Mouse (Mus musculus): ENCODE data around the gene Dlgap1.
A peak's percentile ranks its signal among the peaks of the same experiment; 100 is the strongest.

Dlgap1 gene

DNA sequence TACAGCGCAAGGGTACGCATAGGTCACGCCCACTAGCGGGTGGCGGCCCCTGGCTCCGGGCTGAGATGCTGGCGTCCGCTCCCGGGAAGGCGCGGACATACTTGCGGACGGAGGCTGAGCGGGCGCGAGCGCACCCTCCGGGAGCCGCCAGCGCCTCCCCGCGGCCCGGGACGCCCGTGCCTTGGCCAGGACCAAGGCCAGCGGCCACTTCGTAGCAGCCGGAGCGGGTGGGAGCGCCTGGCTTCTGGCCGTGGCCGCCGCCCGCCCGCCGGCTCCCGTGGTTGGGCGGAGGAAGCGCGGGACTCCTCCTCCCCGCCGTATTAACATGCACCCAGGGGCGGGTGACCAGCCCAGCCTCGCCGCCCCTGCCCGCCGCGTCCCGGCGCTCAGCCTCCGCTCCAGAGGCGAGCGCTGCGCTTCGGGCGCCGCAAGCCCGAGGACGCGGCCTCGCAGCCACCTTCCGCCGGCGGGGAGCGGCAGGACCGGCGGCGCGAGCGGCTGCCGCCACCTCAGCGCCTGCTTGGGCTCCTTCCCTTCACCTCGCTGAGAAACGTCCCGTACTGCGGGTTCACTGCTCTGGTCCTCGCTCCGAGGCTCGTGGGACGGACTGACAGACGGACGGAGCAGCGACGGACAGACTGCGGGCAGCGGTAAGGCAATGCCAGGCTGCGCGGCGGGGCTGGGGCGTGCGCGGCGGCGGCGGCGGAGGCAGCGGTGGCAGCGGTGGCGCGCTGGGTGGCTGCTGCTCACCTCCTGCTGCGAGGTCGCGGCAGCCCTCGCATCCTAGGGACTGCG is at the start of gene Dlgap1:
TSS of gene Dlgap1 (plus strand) at position 53 of the 795 bp plus-strand sequence.
- DNase-seq: peak; percentile 83 to 89

DNA sequence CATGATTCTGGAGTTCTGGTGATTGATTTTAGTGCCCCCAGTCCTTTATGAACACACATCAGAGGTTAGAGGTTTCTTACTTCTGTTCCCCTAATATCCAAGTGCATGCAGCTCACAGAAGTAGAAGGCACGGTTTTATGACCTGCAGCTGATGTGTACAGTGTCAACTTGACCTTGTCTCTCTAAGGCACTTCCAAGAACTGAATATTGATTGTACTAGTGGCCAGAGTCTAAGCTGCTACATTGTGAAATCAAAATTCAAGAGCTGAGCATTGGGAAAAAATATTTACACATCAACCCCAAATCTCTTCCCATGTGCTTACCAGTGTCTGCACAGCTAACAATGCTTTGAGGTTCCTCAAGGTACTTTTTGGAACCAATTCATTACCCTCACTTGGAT is 13.9 kb upstream of the Dlgap1 start:
- DNase-seq: no peak

DNA sequence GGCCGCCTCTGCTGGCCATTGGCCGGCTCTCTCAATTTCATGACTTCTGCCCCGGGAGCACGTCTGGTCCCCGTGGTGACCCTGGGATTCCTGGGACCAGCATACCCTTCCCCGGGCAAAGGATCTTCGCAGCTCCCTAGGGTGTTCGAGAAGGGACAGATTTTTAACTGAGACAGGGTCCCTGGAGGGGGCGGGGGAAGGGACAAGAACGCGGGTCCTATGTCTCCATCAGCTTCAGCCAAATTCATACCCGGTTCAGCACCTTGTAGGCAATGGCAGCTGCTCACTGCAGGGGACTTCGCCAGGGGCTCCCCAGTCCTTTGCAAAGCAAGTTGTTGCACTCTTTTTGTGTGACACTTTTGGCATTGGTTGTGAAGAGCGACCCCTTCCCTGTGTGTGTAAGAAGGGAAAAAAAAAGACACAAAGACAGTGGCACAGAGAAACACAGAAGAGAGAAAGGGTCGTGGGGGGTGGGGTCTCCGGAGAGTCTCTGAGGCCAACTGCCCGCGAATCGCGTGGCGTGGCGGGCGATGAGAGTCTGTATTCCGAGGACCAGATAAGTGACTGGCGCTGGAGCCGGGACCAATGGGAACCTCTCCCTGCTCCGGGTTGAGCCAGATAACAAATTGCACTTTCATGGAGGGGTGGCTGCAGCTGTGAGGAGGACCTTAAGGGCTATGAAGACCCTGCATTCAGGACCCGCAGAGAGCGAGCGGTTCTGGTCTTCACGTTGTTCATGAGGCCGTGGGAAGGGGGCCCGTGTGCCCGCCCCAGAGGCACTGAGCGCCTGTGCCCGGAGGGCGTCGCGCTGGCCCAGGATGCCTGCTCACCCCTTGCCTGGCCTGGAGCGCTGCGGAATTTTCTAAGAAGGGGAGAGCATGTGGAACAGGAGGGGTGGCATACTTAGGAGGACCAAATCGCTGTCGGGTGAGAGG is 1.2 kb downstream of the Dlgap1 start:
- peak in 1 of 2 experiments; percentile 5 for DNase-seq

DNA sequence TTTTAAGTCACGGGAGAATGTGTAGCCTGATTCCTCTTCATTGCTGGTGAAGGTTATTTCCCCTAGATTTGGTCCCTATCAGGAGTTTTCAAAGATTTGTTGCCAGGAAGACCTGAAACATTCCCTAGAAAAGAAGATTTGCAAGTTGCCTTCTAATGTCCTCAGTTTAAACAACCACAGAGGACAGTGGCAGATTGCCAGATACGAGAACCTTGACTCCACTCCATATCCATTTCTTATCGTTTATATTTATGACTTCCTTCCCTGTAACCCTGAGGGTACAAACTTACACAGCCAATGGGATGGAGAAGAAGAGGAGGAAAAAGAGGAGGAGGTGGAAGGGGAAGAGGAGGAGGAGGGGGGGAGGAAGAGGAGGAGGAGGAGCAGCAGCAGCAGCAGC is 4.2 kb downstream of the Dlgap1 start:
- no peak for DNase-seq

DNA sequence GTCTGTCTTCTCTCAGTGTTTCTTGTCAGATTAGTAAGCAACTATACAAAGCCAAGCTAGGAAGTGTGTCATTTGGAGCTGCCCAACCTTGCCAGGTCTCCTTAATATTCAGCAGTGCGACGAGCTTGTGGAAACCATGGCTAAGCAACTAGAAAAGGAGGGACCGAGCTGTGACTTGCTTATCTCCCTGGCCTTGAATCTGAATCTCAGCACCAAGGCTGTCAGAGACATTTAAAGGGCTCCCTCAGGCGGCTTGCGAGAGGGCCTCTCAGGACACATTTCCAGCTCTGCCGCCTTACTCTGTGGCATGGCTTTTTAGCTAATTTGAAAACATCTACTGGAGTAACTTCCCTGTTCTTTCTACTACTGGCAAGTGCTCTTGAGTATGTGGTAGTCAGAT is 5.1 kb downstream of the Dlgap1 start:
- no peak for DNase-seq

DNA sequence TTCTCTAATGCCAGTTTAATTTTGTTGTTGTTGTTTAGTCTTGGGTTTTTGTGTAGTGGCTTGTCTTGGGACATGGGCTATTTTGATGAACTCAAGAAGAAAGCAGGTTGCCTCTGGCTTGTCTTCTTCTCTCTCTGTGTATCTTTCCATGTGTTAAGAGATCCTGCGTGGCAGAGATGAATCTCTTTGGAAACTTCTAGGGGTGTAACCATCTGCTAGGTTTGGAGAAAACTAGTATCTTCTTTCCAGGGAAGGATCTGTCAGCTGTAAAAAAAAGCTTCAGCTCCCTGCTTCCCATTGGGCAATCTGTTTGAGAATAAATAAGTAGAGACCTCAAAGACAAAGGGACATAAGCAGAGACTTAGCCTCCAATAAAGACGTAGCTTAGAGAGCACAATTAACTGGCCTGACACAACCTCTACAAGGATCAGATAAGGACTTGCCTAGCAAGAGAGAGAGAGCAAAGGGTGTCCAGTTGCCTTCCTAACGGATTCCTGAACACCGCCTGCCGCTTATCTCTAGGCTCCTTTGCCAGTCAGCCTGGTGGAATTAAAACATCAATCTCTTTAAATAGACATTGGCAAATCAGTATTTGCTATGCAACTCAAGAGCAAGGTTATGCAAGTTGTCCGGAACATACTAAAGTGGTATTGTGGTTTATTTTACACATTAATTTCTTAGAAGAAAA is 13.5 kb downstream of the Dlgap1 start:
- DNase-seq: no peak

DNA sequence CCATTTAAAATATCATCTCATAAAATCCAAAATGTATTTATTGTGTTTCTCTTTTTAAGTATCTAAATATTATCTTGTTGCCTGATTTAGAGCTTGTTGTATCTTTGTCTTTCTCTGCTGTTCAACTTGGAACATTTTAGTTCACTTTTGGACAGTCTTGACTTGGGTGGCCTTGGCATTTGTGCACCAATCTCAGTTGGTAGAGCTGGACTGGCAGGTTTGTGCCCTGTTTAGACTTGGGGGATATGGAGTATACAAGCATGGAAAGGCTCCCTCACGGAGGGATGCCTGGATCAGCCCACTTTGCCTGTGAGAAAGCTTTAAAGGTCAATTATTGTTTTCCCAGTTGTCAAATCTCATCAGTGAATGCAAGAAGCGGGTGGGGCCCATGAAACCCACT is 27.5 kb downstream of the Dlgap1 start:
- DNase-seq: no peak

DNA sequence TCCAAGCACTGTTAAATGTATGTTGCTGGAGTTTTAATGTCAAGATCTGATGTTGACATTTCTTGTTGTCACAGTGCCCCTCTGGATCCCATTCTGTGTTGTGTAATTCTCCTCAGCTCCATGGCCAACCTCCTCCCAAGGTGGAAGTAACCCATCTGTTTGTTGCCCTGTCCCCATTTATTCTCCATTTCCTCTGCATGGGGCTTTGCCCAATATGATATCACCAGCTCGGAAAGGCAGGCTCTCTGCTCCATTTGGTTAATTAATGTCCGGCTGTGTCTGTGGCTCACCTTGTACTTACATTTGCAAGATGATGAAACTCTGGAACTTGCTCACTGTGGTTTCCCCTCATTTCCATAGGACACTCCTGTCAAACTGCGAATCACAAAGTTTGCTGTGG is 33.2 kb downstream of the Dlgap1 start:
- no peak for DNase-seq

DNA sequence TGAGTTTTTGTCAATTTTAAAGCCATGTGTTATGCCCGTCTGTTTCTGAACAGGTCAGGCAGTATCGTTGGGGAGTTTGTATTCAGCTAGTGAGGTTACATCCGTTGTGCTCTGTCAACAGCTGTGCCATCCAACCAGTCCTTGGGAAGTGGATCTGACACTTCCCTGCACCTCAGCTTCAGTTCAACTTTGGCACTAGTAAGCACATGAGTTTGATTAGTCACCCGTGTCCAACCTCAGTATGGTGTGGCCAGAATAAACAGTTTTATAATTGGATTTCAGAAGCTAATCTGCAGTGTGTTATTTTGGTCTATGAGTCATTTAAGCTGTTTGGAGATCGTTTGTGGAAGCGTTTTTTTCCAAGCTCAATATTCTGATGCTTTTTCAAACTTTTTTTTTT is 35.8 kb downstream of the Dlgap1 start:
- DNase-seq: no peak

DNA sequence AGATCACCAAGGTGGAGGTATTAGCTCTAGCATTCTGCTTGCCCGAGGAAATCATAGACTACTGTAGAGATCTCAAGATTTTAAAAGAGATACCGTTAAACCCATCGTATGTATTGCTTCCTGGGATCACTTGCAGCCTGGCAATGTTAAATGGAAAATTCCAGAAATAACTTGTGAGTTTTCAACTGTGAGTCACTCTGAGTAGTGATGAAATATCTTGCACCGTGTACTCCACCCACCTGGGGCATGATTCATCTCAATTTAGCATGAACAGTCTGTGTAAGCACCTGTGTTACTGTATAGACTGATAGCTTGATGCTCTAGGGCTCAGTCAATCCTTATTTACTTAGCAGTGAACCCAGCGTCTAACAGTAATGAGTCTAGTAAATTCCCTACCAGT is 38.7 kb downstream of the Dlgap1 start:
- no peak for DNase-seq

DNA sequence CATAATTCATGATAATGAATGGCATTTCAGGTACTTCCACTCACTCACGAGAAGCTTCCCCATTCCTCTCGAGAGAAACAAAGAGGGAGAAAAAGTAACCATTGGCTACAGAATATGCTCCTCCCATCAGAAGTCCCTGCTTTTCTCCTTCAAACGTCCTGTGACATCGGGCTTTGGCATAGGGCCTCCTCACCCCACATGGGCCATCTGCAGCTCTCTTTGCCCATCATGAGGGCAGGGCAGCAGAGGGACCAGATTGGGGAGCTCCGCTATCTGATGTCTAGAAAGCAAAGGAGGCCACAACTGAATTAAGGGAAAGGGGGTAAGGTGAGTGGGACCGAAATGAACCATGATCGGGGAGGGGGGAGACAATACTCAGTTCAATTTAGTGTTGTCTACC is 47.6 kb downstream of the Dlgap1 start:
- no peak for DNase-seq

DNA sequence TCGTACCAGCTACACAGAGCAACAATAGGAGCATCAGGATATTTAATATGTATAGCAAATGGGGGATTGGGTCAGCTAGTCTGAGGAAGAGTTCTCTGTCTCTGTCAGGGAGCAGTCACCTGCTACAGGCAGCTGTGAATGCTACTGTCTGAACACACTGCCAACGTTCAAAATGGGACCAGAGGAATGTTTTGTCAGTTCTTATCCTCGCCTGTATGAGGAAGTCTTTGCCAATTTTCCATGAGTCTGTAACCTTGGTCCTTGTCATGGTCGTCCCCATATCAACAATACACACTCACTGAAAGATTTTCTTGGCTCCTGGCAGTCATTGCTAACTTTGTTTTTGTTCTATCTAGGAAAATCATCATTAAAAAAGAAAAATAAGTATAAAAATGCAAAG is 51.5 kb downstream of the Dlgap1 start:
- no peak for DNase-seq

DNA sequence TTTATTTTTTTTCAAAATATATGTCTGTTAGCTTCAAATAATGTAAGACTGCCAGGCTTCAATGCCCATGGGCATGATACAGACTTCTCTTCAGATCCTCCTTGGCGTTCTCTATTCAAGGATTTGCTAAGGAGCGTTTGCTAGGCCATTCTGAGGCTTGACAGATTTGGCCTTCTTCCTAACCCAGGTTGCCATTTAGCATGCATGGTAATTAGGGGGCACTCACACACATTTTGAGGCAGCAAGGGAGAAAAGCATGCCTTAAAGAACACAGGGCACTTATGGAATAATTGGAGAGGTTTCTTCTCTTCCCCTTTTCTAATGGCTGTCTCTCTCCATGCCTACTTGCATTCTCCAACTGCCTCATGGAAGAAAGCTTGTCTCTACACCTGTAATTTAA is 53.7 kb downstream of the Dlgap1 start:
- DNase-seq: no peak

DNA sequence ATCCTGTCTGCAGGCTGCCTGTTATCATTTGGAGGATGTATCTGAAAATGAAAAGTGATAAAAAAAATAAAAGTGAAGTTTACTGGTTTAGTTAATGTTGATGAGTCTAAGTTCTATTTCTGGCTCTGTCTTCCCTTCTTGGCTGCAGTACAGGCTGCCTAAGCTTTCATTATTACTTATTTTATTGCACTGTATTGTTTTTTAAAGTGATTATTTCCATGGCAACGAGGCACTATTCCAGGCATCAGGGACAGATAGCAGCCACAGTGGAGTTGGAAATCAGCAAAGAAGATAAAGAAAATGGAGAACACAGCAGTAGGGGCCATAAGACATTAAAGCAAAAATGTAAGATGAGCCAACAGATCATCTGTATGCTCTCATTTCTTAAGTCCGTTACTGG is 66.0 kb downstream of the Dlgap1 start:
- DNase-seq: peak; percentile 2 to 7

DNA sequence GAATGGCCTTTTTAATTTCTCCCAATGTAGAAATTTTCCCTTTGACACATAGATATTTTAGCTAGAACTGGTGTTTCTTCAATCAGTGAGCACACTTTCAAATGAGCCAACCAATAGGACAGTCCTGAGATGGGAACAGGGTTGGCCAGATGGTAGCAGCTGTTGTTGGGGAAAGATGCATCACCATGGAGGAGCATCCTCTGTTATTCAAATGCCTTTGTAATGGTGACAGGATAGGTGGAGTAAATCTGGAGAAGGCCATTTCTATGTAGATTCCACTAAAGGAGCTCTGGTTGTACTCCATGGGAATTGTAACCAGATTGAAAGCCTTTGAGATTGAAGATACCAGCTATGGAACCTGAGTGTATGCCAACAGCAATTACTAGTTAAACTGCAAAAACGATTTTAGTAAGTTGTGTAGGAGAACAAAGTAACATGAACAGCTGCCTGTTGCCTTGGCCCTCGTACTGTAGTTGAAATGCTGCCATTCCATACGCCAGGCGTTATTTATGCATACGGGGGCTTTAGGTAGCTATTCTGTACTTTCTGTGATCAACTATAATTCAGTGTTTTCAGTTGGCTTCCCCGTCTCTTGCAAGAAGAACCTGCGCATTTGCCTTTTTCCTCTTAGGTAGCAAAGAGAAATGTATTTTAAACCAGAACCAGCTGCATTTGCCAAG is 72.0 kb downstream of the Dlgap1 start:
- no peak for DNase-seq

DNA sequence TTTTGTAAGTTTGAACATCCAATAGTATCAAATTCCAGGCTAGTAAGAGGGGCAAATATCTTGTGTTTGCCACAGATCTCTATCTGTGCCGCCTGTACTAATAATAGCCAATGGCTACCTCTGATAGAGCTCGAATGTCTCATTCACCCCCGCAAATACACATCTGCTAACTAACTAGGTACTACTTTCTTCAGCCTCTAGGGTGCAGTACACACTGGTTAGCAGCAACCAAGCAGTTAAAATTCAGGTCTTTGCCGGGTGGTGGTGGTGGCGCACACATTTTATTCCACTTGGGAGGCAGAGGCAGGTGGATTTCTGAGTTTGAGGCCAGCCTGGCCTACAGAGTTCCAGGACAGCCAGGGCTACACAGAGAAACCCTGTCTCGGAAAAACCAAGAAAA is 99.4 kb downstream of the Dlgap1 start:
- no peak for DNase-seq

DNA sequence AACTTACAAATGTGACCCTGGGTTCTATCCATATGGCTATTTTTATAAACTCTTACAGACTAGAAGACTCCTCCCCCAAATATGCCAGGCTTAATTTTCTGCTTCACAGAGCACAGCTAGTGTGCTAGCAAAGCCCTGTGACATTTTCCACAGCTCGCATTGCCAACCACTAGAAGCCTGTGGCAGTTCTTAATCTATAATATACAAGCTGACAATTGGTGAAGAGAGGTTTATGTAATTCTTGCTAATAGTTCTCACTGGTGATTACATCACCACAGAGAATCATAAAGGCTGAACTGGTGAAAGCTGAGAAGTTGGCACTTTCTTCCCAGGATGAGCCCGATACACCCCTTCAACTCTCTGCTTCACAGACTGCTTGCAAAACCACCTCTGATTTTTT is 103.2 kb downstream of the Dlgap1 start:
- no peak for DNase-seq

DNA sequence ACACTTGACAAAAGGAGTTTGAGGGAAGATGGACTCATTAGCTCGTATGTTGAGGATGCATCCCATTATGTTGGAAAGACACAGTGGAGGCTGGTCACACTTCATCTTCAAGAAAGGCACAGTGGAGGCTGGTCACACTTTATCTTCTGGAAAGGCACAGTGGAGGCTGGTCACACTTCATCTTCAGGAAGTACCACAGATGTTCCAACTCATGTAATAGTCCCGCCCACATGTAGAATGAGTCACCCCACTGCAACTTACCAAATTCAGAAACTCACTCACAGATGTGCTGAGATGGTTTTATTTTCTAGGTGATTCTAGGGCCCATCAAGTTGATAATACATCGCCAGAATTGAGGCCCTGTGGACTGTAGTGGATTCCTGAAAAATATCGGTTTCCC is 119.3 kb downstream of the Dlgap1 start:
- DNase-seq: no peak

DNA sequence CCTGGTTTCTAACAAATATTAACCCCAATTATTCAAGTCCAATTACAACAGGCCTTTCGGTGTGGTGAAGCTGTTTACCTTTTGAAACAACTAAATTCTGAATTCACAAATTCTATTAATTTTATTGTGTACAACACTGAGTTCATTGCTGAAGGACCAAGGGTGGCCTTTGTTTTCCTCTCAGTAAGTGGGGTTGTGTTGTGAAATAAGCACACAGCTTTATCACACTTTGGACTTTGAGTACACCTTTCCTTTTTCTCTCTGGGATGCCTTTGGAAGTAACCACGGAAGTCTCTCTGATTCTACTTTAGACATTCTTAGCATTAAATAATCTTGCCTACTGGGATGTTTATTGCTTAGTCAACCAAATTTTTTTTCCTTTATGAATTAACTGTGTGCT is 121.9 kb downstream of the Dlgap1 start:
- DNase-seq: no peak

DNA sequence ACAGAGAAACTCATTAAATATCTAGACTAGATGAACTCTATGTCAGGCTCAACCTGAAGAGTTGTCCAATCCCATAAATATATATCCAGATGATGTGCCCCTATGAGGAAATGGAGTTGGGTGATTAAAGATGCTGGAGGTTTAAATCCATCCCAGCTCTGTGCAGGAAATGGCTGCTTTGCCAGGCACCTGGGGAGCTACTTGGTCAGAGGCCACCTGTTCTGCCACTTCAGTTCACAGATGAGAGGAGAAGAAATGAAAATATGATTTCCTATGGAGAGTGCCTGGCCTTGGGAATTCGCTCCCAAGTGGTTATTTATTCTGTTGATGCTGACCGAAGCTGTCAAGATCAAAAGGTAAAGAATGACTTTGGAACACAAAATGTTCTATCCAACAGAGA is 160.3 kb downstream of the Dlgap1 start:
- DNase-seq: no peak

DNA sequence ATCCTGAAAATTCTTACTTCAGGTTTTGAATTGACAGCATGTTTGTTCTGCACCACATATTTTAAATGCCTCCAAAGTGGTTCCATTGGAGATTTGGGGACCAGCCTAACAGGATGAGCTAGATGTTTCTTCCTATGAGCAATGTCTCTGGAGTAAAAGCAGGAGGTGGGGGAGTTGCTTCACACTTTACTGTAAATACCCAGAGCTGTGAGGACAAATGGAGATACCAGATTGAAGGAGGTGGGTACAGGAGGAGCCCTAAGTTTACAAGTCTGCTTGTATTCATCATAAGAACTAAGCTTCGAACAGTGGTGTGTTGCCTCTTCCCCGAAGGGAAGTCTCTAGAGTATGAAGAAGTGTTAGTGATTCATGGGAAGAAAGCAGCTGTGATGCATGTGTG is 201.0 kb downstream of the Dlgap1 start:
- no peak for DNase-seq

DNA sequence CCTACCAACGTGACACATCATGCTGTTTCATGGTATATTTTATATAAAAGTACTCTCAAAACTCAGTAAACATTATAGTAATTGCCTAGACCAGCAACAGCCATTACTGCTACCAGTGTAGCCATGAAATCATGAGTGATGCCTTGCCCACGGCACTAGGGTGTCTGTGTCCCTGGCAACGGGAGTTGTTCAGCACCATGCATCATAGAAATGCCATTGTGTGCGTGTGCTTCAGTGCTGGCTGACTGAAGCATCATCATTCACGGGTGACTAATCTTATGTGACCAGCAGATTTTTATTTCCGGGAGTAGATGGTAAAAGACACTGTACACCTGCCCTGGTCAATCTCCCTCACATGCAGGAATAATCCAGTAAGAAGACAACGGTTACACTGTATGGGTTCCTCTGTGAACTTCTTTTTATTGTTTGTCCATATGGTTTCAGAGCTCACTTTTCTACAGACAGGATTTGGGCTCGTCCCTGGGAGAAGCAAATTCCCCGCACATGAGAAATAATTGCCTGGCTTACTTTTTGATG is 203.7 kb downstream of the Dlgap1 start:
- no peak for DNase-seq

DNA sequence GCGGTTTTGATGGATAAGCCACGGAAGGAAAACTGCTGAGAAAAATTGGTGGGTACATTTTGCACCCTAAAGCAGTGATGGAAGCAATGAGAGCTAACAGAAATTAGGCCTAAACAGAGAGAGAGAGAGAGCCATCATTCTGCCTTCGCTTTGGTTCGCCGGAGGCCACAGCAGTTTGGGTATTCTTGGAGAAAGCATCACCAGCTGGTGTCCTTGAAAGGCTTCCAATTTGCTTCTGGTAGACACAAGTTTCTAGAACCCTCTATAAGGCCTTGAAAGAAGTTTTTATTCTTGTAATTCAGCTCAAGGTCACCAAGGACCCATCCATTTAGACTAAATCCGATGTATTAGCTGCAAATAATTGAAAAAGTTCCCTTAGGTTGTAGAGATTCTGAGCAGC is 205.0 kb downstream of the Dlgap1 start:
- no peak for DNase-seq

All from kidney, postnatal 4 days (tissue).